Mouse (Mus musculus) left cerebral cortex, adult 8-10 months (tissue): ENCODE data around the gene Adam1b. TPM values are rescaled to one million over a fixed set of nuclear protein-coding genes. Genes with fewer than 3 reads are reported as not detected.

Experiments
- total RNA-seq, 4 experiments: library from RNA; stranded (reverse); gene quantifications; 2 replicates each; pipeline ENCODE4 v1.2.4; 2022

The Adam1b gene
- total RNA-seq, 4 experiments from 2014 or later, result not detected

Other genes with a start within 250 kb of the Adam1b start
- gene Trafd1, start 117.8 kb downstream of the Adam1b start, total RNA-seq, result 10 to 100 TPM; 72.9 to 87.1 (median 73.8) TPM
- gene Naa25, start 105.5 kb downstream of the Adam1b start, total RNA-seq, result 10 to 100 TPM; 34.7 to 41.3 (median 36.6) TPM
- gene Tmem116, start 51.5 kb downstream of the Adam1b start, total RNA-seq, result 10 to 100 TPM in 1 of 4 experiments, 1 to 10 TPM in 3; 6.6 to 10.1 (median 7.8) TPM
- gene Erp29, start 50.9 kb downstream of the Adam1b start, total RNA-seq, result 100 to 1,000 TPM; 116 to 148 (median 130) TPM
- 10 to 100 TPM in 3 of 4 experiments, 1 to 10 TPM in 1; 8.7 to 12.4 (median 11.5) TPM for gene Adam1a, start 42.0 kb upstream of the Adam1b start, total RNA-seq
- gene Gm42878, start 42.0 kb upstream of the Adam1b start, total RNA-seq, result not detected
- 10 to 100 TPM; 66.6 to 79.0 (median 74.5) TPM for gene Mapkapk5, start 42.5 kb upstream of the Adam1b start, total RNA-seq
- gene Aldh2, start 90.4 kb upstream of the Adam1b start, total RNA-seq, result 100 to 1,000 TPM; 131 to 154 (median 140) TPM
- gene Acad12, start 115.5 kb upstream of the Adam1b start, total RNA-seq, result 1 to 10 TPM; 6.4 to 8.2 (median 6.7) TPM
- 1 to 10 TPM; 3.9 to 5.6 (median 4.6) TPM for gene Acad10, start 157.1 kb upstream of the Adam1b start, total RNA-seq
- 10 to 100 TPM; 58.0 to 65.2 (median 60.9) TPM for gene Brap, start 157.1 kb upstream of the Adam1b start, total RNA-seq
- gene Atxn2, start 207.9 kb upstream of the Adam1b start, total RNA-seq, result 100 to 1,000 TPM; 199 to 223 (median 216) TPM